Mouse (Mus musculus) limb, embryonic 14.5 days (tissue): ENCODE measurements around the gene Men1. TPM values are rescaled to one million over a fixed set of nuclear protein-coding genes. Genes with fewer than 3 reads are reported as not detected.
"Not testable (repeated sequence)": the region's sequence is repeated elsewhere in the genome, so short reads cannot be mapped to it uniquely, and the experiment has no call there.

ENCODE experiments used
- ATAC-seq: fragments of 200-750 bp; cut with Nextera tagmentation; 2 replicates; pipeline ENCODE4 v1.8.0; 2017; ENCODE audit warnings: low read depth, moderate number of reproducible peaks, moderate TSS enrichment; ENCODE audit not compliant: low FRiP score
- DNase-seq: peaks from one replicate; pipeline ENCODE4 v3.0.0-alpha.2; 2015; ENCODE audit warnings: low spot score
- H3K27ac ChIP-seq: fragments of 300-500 bp; sonication (generic); replicated peaks from 2 replicates; pipeline ENCODE4 v1.5.1; 2014; ENCODE audit warnings: low read depth, mild to moderate bottlenecking, low read length, moderate library complexity, mixed read lengths
- H3K27me3 ChIP-seq: fragments of 300-500 bp; sonication (generic); 2 replicates; pipeline ENCODE4 v1.6.1; 2014; ENCODE audit warnings: low read length, mixed read lengths; ENCODE audit not compliant: control insufficient read depth, insufficient read depth
- H3K36me3 ChIP-seq: fragments of 300-500 bp; sonication (generic); 2 replicates; pipeline ENCODE4 v1.6.1; 2014; ENCODE audit warnings: mild to moderate bottlenecking, low read length, moderate library complexity, mixed read lengths; ENCODE audit not compliant: control insufficient read depth, insufficient read depth
- H3K4me1 ChIP-seq: fragments of 300-500 bp; sonication (generic); 2 replicates; pipeline ENCODE4 v1.6.1; 2014; ENCODE audit warnings: antibody characterized with exemption, low read length, mixed read lengths; ENCODE audit not compliant: control insufficient read depth, insufficient read depth
- H3K4me2 ChIP-seq: fragments of 300-500 bp; sonication (generic); replicated peaks from 2 replicates; pipeline ENCODE4 v1.6.1; 2014; ENCODE audit warnings: low read depth, mild to moderate bottlenecking, low read length, moderate library complexity; ENCODE audit not compliant: severe bottlenecking
- H3K4me3 ChIP-seq: fragments of 300-500 bp; sonication (generic); replicated peaks from 2 replicates; pipeline ENCODE4 v1.5.1; 2014; ENCODE audit warnings: low read length
- H3K9ac ChIP-seq: fragments of 300-500 bp; sonication (generic); 2 replicates; pipeline ENCODE4 v1.6.1; 2014; ENCODE audit warnings: mild to moderate bottlenecking, low read depth, low read length, moderate library complexity; ENCODE audit not compliant: severe bottlenecking
- H3K9me3 ChIP-seq: fragments of 300-500 bp; sonication (generic); 2 replicates; pipeline ENCODE4 v1.6.1; 2016; ENCODE audit warnings: low read length; ENCODE audit not compliant: control insufficient read depth
- POLR2A ChIP-seq: fragments of 200-500 bp; IDR thresholded peaks from 2 replicates; pipeline ENCODE4 v1.8.0; 2012; ENCODE audit warnings: inconsistent platforms, mild to moderate bottlenecking, moderate library complexity, borderline replicate concordance; ENCODE audit not compliant: insufficient read depth, insufficient read length; ENCODE audit errors: extremely low read depth
- WGBS: fragments of 180-500 bp; shearing (Covaris S2); extraction: QIAGEN DNeasy Blood & Tissue Kit; methylation state at CpG from one replicate; pipeline ENCODE4 v1.1.7; 2014; 5-methylcytosine and 5-hydroxymethylcytosine counted together
- polyA plus RNA-seq, 2 experiments: library from polyadenylated mRNA; depleted of rRNA in 1 of 2; stranded (reverse) in 1 of 2; unstranded in 1 of 2; fragments of >200 nt; fragmentation: Nextera tagmentation in 1 of 2; extraction: Ambion mirVana in 1 of 2; gene quantifications; 2 replicates each; pipeline versions ENCODE4 v1.2.1 to v1.2.3; 2012 to 2014

The Men1 gene
- polyA plus RNA-seq, 2 experiments, result 60.4 to 102 TPM

GRCm38 (mm10) chr19:6288236-6288894 lies 46.4 kb upstream of the Men1 start:
- no peak overlapping the region for H3K4me3 ChIP-seq
- H3K36me3 ChIP-seq, result peaks cover 79% of the 10 kb centered on the region
- no peak for TF ChIP-seq POLR2A
- H3K4me2 ChIP-seq, result no peak overlapping the region
- DNase-seq (no peak), ATAC-seq (no peak)
- WGBS, result 72% methylated on average over 13 of the region's 13 CpGs
- H3K9me3 ChIP-seq, result no peaks in the 10 kb centered on the region
- no peaks in the 10 kb centered on the region for H3K4me1 ChIP-seq
- no peak overlapping the region for H3K9ac ChIP-seq
- no peaks in the 10 kb centered on the region for H3K27me3 ChIP-seq
- no peak overlapping the region for H3K27ac ChIP-seq

GRCm38 (mm10) chr19:6289696-6290238 lies 45.0 kb upstream of the Men1 start:
- Histone ChIP-seq H3K9ac (no peak overlapping the region), H3K36me3 (peaks cover 79% of the 10 kb centered on the region), H3K4me2 (no peak overlapping the region), H3K9me3 (no peaks in the 10 kb centered on the region), H3K4me1 (no peaks in the 10 kb centered on the region), H3K27me3 (no peaks in the 10 kb centered on the region), H3K27ac (no peak overlapping the region), H3K4me3 (no peak overlapping the region)
- DNase-seq, result no peak
- 94% methylated on average over 14 of the region's 14 CpGs for WGBS
- ATAC-seq, result no peak
- no peak for TF ChIP-seq POLR2A

GRCm38 (mm10) chr19:6290720-6291116 lies 44.1 kb upstream of the Men1 start:
- DNase-seq, ATAC-seq, H3K4me2 ChIP-seq, H3K4me1 ChIP-seq, H3K27ac ChIP-seq, H3K27me3 ChIP-seq, H3K4me3 ChIP-seq, H3K9ac ChIP-seq, H3K9me3 ChIP-seq: not testable (repeated sequence)
- peaks cover 80% of the 10 kb centered on the region for H3K36me3 ChIP-seq
- 97% methylated on average over 5 of the region's 6 CpGs for WGBS

GRCm38 (mm10) chr19:6291117-6291781 lies 43.5 kb upstream of the Men1 start:
- no peaks in the 10 kb centered on the region for H3K27me3 ChIP-seq
- H3K4me2 ChIP-seq, result no peak overlapping the region
- no peaks in the 10 kb centered on the region for H3K4me1 ChIP-seq
- H3K27ac ChIP-seq, result no peak overlapping the region
- no peak overlapping the region for H3K9ac ChIP-seq
- H3K9me3 ChIP-seq, result no peaks in the 10 kb centered on the region
- no peak for DNase-seq
- ATAC-seq, result no peak
- H3K4me3 ChIP-seq, result no peak overlapping the region
- 72% methylated on average over 10 of the region's 10 CpGs for WGBS
- no peak for TF ChIP-seq POLR2A
- peaks cover 80% of the 10 kb centered on the region for H3K36me3 ChIP-seq

GRCm38 (mm10) chr19:6292262-6292661 lies 42.5 kb upstream of the Men1 start:
- WGBS, result 87% methylated on average over 5 of the region's 5 CpGs
- ATAC-seq (no peak), DNase-seq (no peak)
- Histone ChIP-seq H3K9ac (no peak overlapping the region), H3K4me3 (no peak overlapping the region), H3K4me1 (no peaks in the 10 kb centered on the region), H3K27ac (no peak overlapping the region), H3K4me2 (no peak overlapping the region), H3K36me3 (peaks cover 80% of the 10 kb centered on the region), H3K27me3 (no peaks in the 10 kb centered on the region), H3K9me3 (no peaks in the 10 kb centered on the region)
- no peak for TF ChIP-seq POLR2A
